Mouse (Mus musculus): Measurements from ENCODE around the gene F930015N05Rik. TPM values are rescaled to one million over a fixed set of nuclear protein-coding genes. Genes with fewer than 3 reads are reported as not detected.

F930015N05Rik gene
- polyA plus RNA-seq, 1 experiment from 2014 or later, result 18.2 TPM

DNA sequence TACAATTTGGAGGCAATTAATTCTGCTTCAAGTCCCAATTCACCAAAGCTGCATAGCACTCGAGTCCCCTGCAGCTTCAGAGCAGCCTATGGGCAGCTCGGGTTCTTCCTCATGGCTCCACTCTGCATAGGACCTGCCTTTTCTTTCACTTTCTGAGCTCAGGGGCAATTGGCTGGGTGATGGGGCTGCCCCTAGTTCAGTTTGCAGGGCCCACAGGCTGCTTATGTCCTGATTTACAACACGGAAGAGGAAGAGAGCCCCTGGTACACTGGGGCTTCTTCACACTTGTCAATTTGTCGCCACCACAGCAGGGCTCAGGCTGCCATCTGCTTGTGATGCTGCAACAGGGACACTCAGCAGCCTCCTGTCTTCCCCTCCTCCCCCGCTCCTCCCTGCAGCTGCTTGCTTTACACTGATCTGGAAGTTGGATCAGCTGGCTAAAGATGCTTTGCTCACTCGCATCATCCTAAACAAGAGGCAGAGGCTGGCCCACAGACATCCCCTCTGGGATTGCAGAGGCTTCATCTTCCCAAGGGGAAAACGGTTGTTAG lies 40.0 kb downstream of the F930015N05Rik start:
- no peak for DNase-seq (ENCODE audit: low read depth, low spot score)
- no peak for ATAC-seq
- in situ Hi-C loops (cut with MboI; ENCODE audit: low pct_unique_long_range_greater_than_20kb), result no loop called here
- ChIA-PET POLR2A (no interaction called here), CTCF (interaction anchor here (1.2 kb wide), 1 partner anchor 10 kb away, joined by 3 read pairs; no protein-coding TSS in a partner anchor)
- H3K27me3 ChIP-seq, result peaks cover 6% of the 10 kb centered on the region
- no peak for TF ChIP-seq CTCF (IDR thresholded peaks at IDR 0.05)

DNA sequence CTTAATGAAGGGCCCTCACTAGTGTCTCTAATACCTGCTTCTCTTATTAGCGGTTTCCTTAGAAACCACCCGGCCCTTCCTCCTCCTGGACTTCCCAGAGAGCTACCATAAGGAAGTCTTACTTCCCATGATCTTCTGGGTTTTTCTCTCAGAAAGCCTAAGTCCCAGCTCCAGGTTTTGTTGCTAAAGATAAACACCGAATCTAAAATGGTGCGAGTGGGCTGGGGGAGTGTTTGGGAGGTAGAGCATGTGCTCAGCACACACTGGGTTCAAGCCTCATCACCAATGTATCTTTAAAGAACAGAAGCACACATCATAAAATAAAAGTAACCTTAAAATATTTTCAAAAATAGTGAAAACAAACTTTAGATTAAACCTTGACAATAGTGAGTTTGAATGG lies 50.1 kb downstream of the F930015N05Rik start:
- peaks cover 7% of the 10 kb centered on the region for H3K27me3 ChIP-seq
- in situ Hi-C loops (cut with MboI; ENCODE audit: low pct_unique_long_range_greater_than_20kb), result no loop called here
- CTCF ChIA-PET, result interaction anchor here (1.3 kb wide), 1 partner anchor 11 kb away, joined by 3 read pairs; no protein-coding TSS in a partner anchor
- POLR2A ChIA-PET, result no interaction called here
- DNase-seq (ENCODE audit: low read depth, low spot score) (no peak), ATAC-seq (no peak)
- TF ChIP-seq CTCF (IDR thresholded peaks at IDR 0.05), result no peak

Other genes starting within 250 kb of the F930015N05Rik start
- 15.1 TPM for gene Hs3st3a1, start 1.3 kb downstream of the F930015N05Rik start, polyA plus RNA-seq (2021)